Mouse (Mus musculus): ENCODE measurements at regions not wholly inside any gene's neighbourhood (a gene's known extent, or its start where the extent isn't known, plus 50 kb on each side); places are given as distances from the start of the nearest gene placed in this dataset.

GRCm38 (mm10) chr10:62044408-62044807 is 65.5 kb upstream of the Col13a1 start:
- TF ChIP-seq CTCF (IDR thresholded peaks at IDR 0.05; ENCODE audit: low read depth, low read length) (no peak), POLR2A (IDR thresholded peaks at IDR 0.05; ENCODE audit: borderline replicate concordance, low read depth, low read length) (no peak)

All from bone marrow macrophage, adult 2 months (primary cell).